Mouse (Mus musculus): Measurements from ENCODE around the gene Rassf10. TPM values are rescaled to one million over a fixed set of nuclear protein-coding genes. Genes with fewer than 3 reads are reported as not detected.

The Rassf10 gene
- polyA plus RNA-seq, 1 experiment from 2014 or later: 0.51 TPM

- no peak for DNase-seq (ENCODE audit: low spot score)
- peaks cover 16% of the 10 kb centered on the region for H3K4me1 ChIP-seq (replicated peaks)
- 71% methylated on average over 17 of the region's 17 CpGs for WGBS
- H3K9me3 ChIP-seq: no peaks in the 10 kb centered on the region
- no peaks in the 10 kb centered on the region for H3K36me3 ChIP-seq
- no peaks in the 10 kb centered on the region for H3K27me3 ChIP-seq (ENCODE audit: insufficient read depth, poor library complexity, severe bottlenecking)
- peak overlapping the region; percentile 1; the same call in 1 of the 2 replicates for H3K27ac ChIP-seq
- no peak overlapping the region for H3K4me3 ChIP-seq
Observed at GRCm38 (mm10) chr7:112984704-112985577, 31.2 kb downstream of the Rassf10 start.

- Histone ChIP-seq H3K4me1 (replicated peaks) (peaks cover 16% of the 10 kb centered on the region), H3K27ac (peak overlapping the region; percentile 1; the same call in 1 of the 2 replicates), H3K9me3 (0 out of 2 replicates have a peak, but pooled peaks cover 2% of the 10 kb centered on the region), H3K4me3 (no peak overlapping the region), H3K27me3 (ENCODE audit: insufficient read depth, poor library complexity, severe bottlenecking) (no peaks in the 10 kb centered on the region), H3K36me3 (no peaks in the 10 kb centered on the region)
- WGBS: 71% methylated on average over 8 of the region's 8 CpGs
- no peak for DNase-seq (ENCODE audit: low spot score)
Observed at GRCm38 (mm10) chr7:112985578-112985949, 31.8 kb downstream of the Rassf10 start.

- DNase-seq (ENCODE audit: low spot score): no peak
- 79% methylated on average over 5 of the region's 5 CpGs for WGBS
- 0 out of 2 replicates have a peak, but pooled peaks cover 3% of the 10 kb centered on the region for H3K4me1 ChIP-seq (replicated peaks)
- 0 out of 2 replicates have a peak, but pooled peaks cover 2% of the 10 kb centered on the region for H3K9me3 ChIP-seq
- H3K36me3 ChIP-seq: no peaks in the 10 kb centered on the region
- no peak overlapping the region for H3K4me3 ChIP-seq
- H3K27ac ChIP-seq: no peak overlapping the region
- no peaks in the 10 kb centered on the region for H3K27me3 ChIP-seq (ENCODE audit: insufficient read depth, poor library complexity, severe bottlenecking)
Observed at GRCm38 (mm10) chr7:112992928-112993327, 39.2 kb downstream of the Rassf10 start.

- H3K36me3 ChIP-seq: no peaks in the 10 kb centered on the region
- H3K4me3 ChIP-seq: no peak overlapping the region
- H3K4me1 ChIP-seq (replicated peaks): no peaks in the 10 kb centered on the region
- 86% methylated on average over 3 of the region's 3 CpGs for WGBS
- no peak overlapping the region for H3K27ac ChIP-seq
- no peaks in the 10 kb centered on the region for H3K27me3 ChIP-seq (ENCODE audit: insufficient read depth, poor library complexity, severe bottlenecking)
- H3K9me3 ChIP-seq: no peaks in the 10 kb centered on the region
- no peak for DNase-seq (ENCODE audit: low spot score)
Observed at GRCm38 (mm10) chr7:113003565-113004255, 49.9 kb downstream of the Rassf10 start.

- no peak overlapping the region for H3K27ac ChIP-seq
Observed at GRCm38 (mm10) chr7:113005726-113006125, 52.0 kb downstream of the Rassf10 start.

More at GRCm38 (mm10) chr7:113005726-113006125, 52.0 kb downstream of the Rassf10 start:
- 85% methylated on average over 6 of the region's 6 CpGs for WGBS
- Histone ChIP-seq H3K27me3 (ENCODE audit: insufficient read depth, poor library complexity, severe bottlenecking) (no peaks in the 10 kb centered on the region), H3K4me1 (replicated peaks) (no peaks in the 10 kb centered on the region), H3K4me3 (no peak overlapping the region), H3K9me3 (no peaks in the 10 kb centered on the region), H3K36me3 (no peaks in the 10 kb centered on the region)
- DNase-seq (ENCODE audit: low spot score): no peak

Measured in hindbrain, embryonic 10.5 days (tissue).